Mouse (Mus musculus): Measurements from ENCODE around the gene Gm17079.
"Not testable (repeated sequence)": the region's sequence is repeated elsewhere in the genome, so short reads cannot be mapped to it uniquely, and the experiment has no call there.

Gene Gm17079

GRCm38 (mm10) chr14:51695368-51695767, at the start of gene Gm17079:
Gene Gm17079, minus strand, starts transcription at chr14:51695468.
- not testable (repeated sequence) for DNase-seq

DNA sequence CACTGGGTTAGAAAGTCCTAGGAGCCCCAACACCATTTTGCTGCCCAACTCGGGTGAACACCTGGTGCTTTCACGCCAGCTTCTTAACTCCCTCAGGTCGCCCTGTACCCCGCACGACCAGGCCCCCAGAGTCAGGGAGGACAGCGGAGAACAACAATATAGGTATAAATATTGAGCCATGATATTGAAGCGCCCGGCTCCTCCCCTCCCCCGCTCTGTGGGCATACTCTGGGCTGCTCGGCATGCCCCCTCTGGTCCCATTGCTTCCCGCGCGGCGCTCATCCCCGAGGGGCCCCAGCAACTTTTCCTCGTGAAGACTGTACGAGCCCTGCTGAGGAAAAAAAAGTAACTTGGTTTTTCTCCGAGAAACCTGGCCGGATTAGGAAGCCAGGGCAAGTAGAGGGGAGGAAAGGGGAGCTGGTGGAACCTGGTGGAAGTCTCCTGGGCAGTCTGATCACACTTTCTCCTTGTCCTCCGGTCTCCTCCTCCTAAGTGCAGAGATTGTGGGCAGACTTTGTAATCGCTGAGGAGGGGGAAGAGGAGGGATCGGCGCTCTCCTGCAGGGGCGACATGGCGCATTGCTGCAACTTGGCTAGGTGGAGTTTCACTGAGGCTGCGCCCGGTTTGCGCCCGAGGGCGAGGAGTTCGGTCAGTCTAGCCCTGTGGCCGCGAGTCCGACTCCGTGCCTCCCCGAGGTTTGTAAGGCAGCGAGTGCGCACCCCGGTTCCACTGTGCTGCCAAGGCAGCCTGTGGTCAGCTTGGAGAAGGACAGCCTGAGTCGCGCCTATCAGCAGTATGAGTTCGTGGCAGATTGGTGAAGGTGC, 45.3 kb upstream of the Gm17079 start:
- peak; percentile 2 for DNase-seq

- DNase-seq, result peak; percentile 1
Observed at GRCm38 (mm10) chr14:51739150-51739993, 44.1 kb upstream of the Gm17079 start.

DNA sequence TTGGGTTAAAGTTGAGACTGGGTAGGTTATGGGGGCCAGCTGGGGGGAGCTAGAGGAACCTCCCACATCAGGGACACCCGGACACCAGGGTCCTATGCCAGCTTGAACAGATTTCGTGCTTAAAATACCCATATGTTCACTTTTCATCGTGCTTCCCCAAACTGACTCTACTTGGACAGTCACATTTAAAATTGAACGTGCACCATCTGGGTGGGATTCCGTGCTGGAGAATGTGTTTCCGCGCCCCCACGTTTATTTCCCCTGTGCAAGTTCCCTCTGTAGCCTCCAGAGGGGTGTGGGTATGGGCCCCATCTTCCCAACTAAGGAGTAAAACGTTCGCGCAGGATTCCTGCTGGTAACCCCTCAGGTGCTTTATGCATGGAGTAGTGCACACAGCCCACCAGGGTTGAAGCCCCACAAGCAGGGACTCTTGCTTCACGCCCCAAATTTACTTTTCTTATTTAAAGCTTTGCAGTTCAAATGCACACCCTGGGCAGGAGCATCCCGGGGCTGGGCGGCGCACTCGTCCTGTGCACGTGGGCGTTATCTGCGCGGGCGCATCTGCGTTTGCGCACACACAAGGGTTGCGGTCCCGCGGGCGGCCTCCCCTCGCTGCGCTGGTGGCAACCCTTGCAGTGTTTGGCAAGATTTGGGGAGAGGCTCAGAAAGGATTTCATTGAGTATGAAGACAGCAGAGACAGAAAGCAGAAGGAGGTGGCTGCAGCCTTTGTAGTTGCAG, 43.3 kb upstream of the Gm17079 start:
- peak; percentile 24 for DNase-seq

GRCm38 (mm10) chr14:51737967-51738366, 42.7 kb upstream of the Gm17079 start:
- DNase-seq, result peak; percentile 1

GRCm38 (mm10) chr14:51717083-51717482, 21.8 kb upstream of the Gm17079 start, which contains the start of gene Gm5800:
Gene Gm5800, minus strand, starts transcription at chr14:51717183.
- DNase-seq, result no peak

DNA sequence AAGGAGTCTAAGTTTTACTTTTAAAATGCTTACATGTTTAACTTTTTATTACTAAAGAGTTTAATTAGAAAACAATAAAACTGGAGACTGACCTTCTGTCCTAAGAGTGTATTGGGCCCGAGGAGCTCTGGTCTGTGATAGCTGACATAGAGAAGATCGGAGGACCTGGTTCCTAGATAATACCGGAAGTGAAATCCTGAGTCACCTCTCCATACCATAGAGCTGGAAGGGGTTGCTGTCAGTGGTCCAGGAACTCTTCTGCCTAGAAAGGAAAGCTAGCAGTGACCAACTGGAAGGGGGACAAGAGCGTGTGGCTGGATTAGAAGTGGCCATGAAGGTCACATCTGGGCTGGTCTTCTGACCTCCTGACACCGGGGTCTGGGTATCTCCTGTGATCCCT, 18.0 kb downstream of the Gm17079 start:
- no peak for DNase-seq
